Mouse (Mus musculus) liver, embryonic 14.5 days (tissue): ENCODE results near the gene Atp2c1. TPM values are rescaled to one million over a fixed set of nuclear protein-coding genes. Genes with fewer than 3 reads are reported as not detected.

Experiments used
- ATAC-seq: fragments of 200-750 bp; cut with Nextera tagmentation; 2 replicates; pipeline ENCODE4 v1.8.0; 2017; ENCODE audit warnings: moderate number of reproducible peaks, mild to moderate bottlenecking, moderate library complexity; ENCODE audit not compliant: insufficient read depth
- DNase-seq, 3 experiments: peaks; one replicate each; pipeline ENCODE4 v3.0.0-alpha.2; 2012 to 2013; ENCODE audit warnings: low read depth in 3 of 3, low spot score in 3 of 3
- H3K27ac ChIP-seq: fragments of 300-500 bp; sonication (generic); 2 replicates; pipeline ENCODE4 v1.5.1; 2014; ENCODE audit warnings: moderate library complexity, mild to moderate bottlenecking, control low read depth, inconsistent platforms
- H3K27me3 ChIP-seq: fragments of 300-500 bp; sonication (generic); 2 replicates; pipeline ENCODE4 v1.6.1; 2014; ENCODE audit warnings: mild to moderate bottlenecking, low read length, moderate library complexity; ENCODE audit not compliant: control insufficient read depth, insufficient read depth
- H3K36me3 ChIP-seq: fragments of 300-500 bp; sonication (generic); replicated peaks from 2 replicates; pipeline ENCODE4 v1.6.1; 2014; ENCODE audit warnings: low read depth; ENCODE audit not compliant: control insufficient read depth, insufficient read depth
- H3K4me1 ChIP-seq, 2 experiments: fragments of 200-500 bp in 1 of 2; fragments of 300-500 bp in 1 of 2; sonication (generic) in 1 of 2; replicated peaks; 2 replicates each; pipeline ENCODE4 v1.6.1; 2012 to 2014; ENCODE audit warnings: antibody characterized with exemption in 1 of 2, inconsistent platforms in 1 of 2, low read length in 1 of 2; ENCODE audit not compliant: control insufficient read depth in 2 of 2, insufficient read depth in 2 of 2
- H3K4me2 ChIP-seq: fragments of 300-500 bp; sonication (generic); 2 replicates; pipeline ENCODE4 v1.6.1; 2014; ENCODE audit warnings: low read depth, mild to moderate bottlenecking, control low read depth, moderate library complexity
- H3K4me3 ChIP-seq, 2 experiments: fragments of 200-500 bp in 1 of 2; fragments of 300-500 bp in 1 of 2; sonication (generic) in 1 of 2; 2 replicates each; pipeline ENCODE4 v1.5.1; 2012 to 2014; ENCODE audit warnings: low read depth in 2 of 2, low read length in 2 of 2, mild to moderate bottlenecking in 2 of 2, control low read depth in 1 of 2, inconsistent platforms in 1 of 2, moderate library complexity in 1 of 2; ENCODE audit not compliant: insufficient read depth in 1 of 2
- H3K9ac ChIP-seq: fragments of 300-500 bp; sonication (generic); replicated peaks from 2 replicates; pipeline ENCODE4 v1.6.1; 2014; ENCODE audit warnings: mild to moderate bottlenecking, control low read depth, moderate library complexity
- H3K9me3 ChIP-seq: fragments of 300-500 bp; sonication (generic); 2 replicates; pipeline ENCODE4 v1.6.1; 2016; ENCODE audit warnings: low read length, mixed read lengths; ENCODE audit not compliant: control insufficient read depth
- CTCF ChIP-seq: IDR thresholded peaks from 2 replicates; pipeline ENCODE4 v1.5.1; 2016; ENCODE audit warnings: antibody characterized with exemption, low read depth, control low read depth
- EP300 ChIP-seq: IDR thresholded peaks from 2 replicates; pipeline ENCODE4 v1.6.1; 2016; ENCODE audit warnings: antibody characterized with exemption, low read depth
- WGBS: fragments of 180-500 bp; shearing (Covaris S2); extraction: QIAGEN DNeasy Blood & Tissue Kit; methylation state at CpG from one replicate; pipeline ENCODE4 v1.1.7; 2014; ENCODE audit not compliant: insufficient replicate concordance; 5-methylcytosine and 5-hydroxymethylcytosine counted together
- polyA plus RNA-seq, 2 experiments: library from polyadenylated mRNA; depleted of rRNA in 1 of 2; stranded (reverse) in 1 of 2; unstranded in 1 of 2; fragments of >200 nt; fragmentation: Nextera tagmentation in 1 of 2; extraction: Ambion mirVana in 1 of 2; gene quantifications; 2 replicates each; pipeline versions ENCODE4 v1.2.1 to v1.2.3; 2012 to 2014

The Atp2c1 gene
- polyA plus RNA-seq (2012; rRNA removed) (8.2 and 11.2 TPM in 2 replicates), polyA plus RNA-seq (2014; fragmentation: Nextera tagmentation; extraction: Ambion mirVana) (16.8 and 19.4 TPM in 2 replicates)

DNA sequence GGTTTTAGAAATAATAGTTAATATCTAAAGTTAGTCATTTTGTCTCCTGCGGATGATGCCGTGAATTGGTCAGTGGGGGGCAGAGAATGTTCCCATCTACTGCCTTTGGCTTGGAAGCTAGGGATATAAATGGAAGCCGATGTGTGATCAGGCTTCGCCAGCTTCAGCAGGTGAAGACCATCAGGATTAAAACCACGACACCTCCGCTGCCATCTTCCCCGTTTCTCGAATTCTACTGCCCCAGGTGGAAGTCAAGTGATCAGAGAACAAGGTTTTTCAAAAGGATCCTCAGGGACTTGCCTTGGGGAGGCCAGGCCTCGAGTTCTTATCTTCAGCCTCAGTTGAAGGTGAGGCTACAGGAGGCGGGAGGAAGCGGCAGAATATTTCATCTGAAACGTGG is at the start of gene Atp2c1:
Gene Atp2c1 (minus strand): TSS at position 101 of the 400 bp plus-strand sequence.
- H3K9ac ChIP-seq, result no peak within 1 kb of the TSS
- no peak for TF ChIP-seq EP300
- TF ChIP-seq CTCF, result no peak
- no peaks in the 10 kb centered on the region for H3K27me3 ChIP-seq
- H3K4me3 ChIP-seq, result no peak within 1 kb of the TSS
- no peak within 1 kb of the TSS for H3K4me2 ChIP-seq
- H3K36me3 ChIP-seq, result no peaks in the 10 kb centered on the region
- H3K4me1 ChIP-seq, result peaks cover 10 to 21% of the 10 kb centered on the region in 2 experiments
- DNase-seq, result no peak
- H3K9me3 ChIP-seq, result no peaks in the 10 kb centered on the region
- 67% methylated on average over 12 of the region's 12 CpGs for WGBS
- H3K27ac ChIP-seq, result no peak within 1 kb of the TSS
- ATAC-seq, result no peak

GRCm38 (mm10) chr9:105557452-105557851 is 30.3 kb upstream of the Atp2c1 start:
- Histone ChIP-seq H3K4me2 (no peak overlapping the region), H3K4me3 (no peak overlapping the region), H3K4me1 (peaks cover 0 to 9% of the 10 kb centered on the region in 2 experiments; a peak in 1 of 4 replicates), H3K9me3 (no peaks in the 10 kb centered on the region), H3K27me3 (no peaks in the 10 kb centered on the region), H3K9ac (no peak overlapping the region), H3K36me3 (no peaks in the 10 kb centered on the region), H3K27ac (no peak overlapping the region)
- DNase-seq (no peak), ATAC-seq (no peak)
- 68% methylated on average over 5 of the region's 5 CpGs for WGBS
- TF ChIP-seq CTCF (no peak), EP300 (no peak)

- ATAC-seq (no peak), DNase-seq (no peak)
- H3K4me3 ChIP-seq, result no peak overlapping the region
- TF ChIP-seq CTCF (no peak), EP300 (no peak)
- WGBS, result 53% methylated on average over 8 of the region's 8 CpGs
- H3K27me3 ChIP-seq, result no peaks in the 10 kb centered on the region
- no peak overlapping the region for H3K9ac ChIP-seq
- H3K27ac ChIP-seq, result no peak overlapping the region
- no peaks in the 10 kb centered on the region for H3K9me3 ChIP-seq
- no peaks in the 10 kb centered on the region for H3K36me3 ChIP-seq
- no peak overlapping the region for H3K4me2 ChIP-seq
- peaks cover 0 to 9% of the 10 kb centered on the region in 2 experiments; a peak in 1 of 4 replicates for H3K4me1 ChIP-seq
Observed at GRCm38 (mm10) chr9:105556141-105556735, 29.1 kb upstream of the Atp2c1 start.

DNA sequence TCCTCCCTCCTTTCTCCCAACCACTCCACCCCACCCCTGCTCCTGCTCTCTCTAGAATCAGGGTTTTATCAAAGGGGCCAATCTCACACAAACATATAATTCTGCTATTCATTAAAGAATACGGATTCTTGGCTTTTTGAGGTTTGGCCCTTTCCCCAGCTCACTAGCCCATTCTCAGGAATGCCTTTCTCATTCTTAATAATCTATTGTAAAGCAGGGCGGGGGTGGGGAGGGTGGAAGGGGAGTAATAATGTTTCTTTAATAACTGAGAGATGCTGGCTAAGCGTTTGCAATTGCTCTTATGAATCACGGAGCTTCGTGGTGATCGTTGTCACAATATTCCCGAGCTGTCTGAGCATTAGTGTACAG is 27.3 kb upstream of the Atp2c1 start:
- no peak overlapping the region for H3K27ac ChIP-seq
- no peak for TF ChIP-seq CTCF
- TF ChIP-seq EP300, result no peak
- H3K4me2 ChIP-seq, result no peak overlapping the region
- DNase-seq, result no peak
- H3K4me1 ChIP-seq, result peaks cover 0 to 9% of the 10 kb centered on the region in 2 experiments; a peak in 1 of 4 replicates
- ATAC-seq, result no peak
- no peaks in the 10 kb centered on the region for H3K36me3 ChIP-seq
- H3K4me3 ChIP-seq, result no peak overlapping the region
- 53% methylated on average over 7 of the region's 7 CpGs for WGBS
- no peak overlapping the region for H3K9ac ChIP-seq
- H3K27me3 ChIP-seq, result no peaks in the 10 kb centered on the region
- no peaks in the 10 kb centered on the region for H3K9me3 ChIP-seq

GRCm38 (mm10) chr9:105553629-105554438 is 26.7 kb upstream of the Atp2c1 start:
- no peak for TF ChIP-seq EP300
- TF ChIP-seq CTCF, result no peak
- WGBS, result 11% methylated on average over 24 of the region's 24 CpGs
- H3K4me3 ChIP-seq, result no peak overlapping the region
- H3K9ac ChIP-seq, result no peak overlapping the region
- no peak overlapping the region for H3K27ac ChIP-seq
- H3K36me3 ChIP-seq, result no peaks in the 10 kb centered on the region
- no peak overlapping the region for H3K4me2 ChIP-seq
- H3K4me1 ChIP-seq, result peaks cover 0 to 9% of the 10 kb centered on the region in 2 experiments; a peak in 1 of 4 replicates
- no peaks in the 10 kb centered on the region for H3K9me3 ChIP-seq
- no peaks in the 10 kb centered on the region for H3K27me3 ChIP-seq
- ATAC-seq, result no peak
- DNase-seq, result no peak
